Mouse (Mus musculus) lung, adult 2 months (tissue): ENCODE data around the gene Hrc.

Experiments used
- CTCF ChIP-seq: fragments of 200-500 bp; IDR thresholded peaks from 2 replicates; pipeline ENCODE4 v1.5.1; 2011; ENCODE audit warnings: mild to moderate bottlenecking, low read length, control low read depth; ENCODE audit not compliant: insufficient read depth
- POLR2A ChIP-seq: fragments of 200-500 bp; IDR thresholded peaks from 2 replicates; pipeline ENCODE4 v1.6.1; 2011; ENCODE audit warnings: low read depth, mild to moderate bottlenecking, control low read depth, low read length, borderline replicate concordance; ENCODE audit errors: extremely low read depth

- TF ChIP-seq CTCF: no peak
- no peak for TF ChIP-seq POLR2A
Observed at GRCm38 (mm10) chr7:45296626-45297025, 38.5 kb upstream of the Hrc start.
